Mouse (Mus musculus): ENCODE data around the gene Pih1d1. TPM values are rescaled to one million over a fixed set of nuclear protein-coding genes. Genes with fewer than 3 reads are reported as not detected.

Pih1d1 gene
- polyA plus RNA-seq, 1 experiment from 2014 or later = 97.7 TPM

- ATAC-seq (ENCODE audit: insufficient number of reproducible peaks, insufficient read depth, low FRiP score, low TSS enrichment, low read depth) = no peak
- WGBS = 77% methylated on average over 1 of the region's 1 CpGs
- H3K4me1 ChIP-seq = peaks cover 7% of the 10 kb centered on the region
- H3K4me2 ChIP-seq = no peak overlapping the region
- H3K9me3 ChIP-seq = no peaks in the 10 kb centered on the region
- H3K9ac ChIP-seq = no peak overlapping the region
- H3K4me3 ChIP-seq = no peak overlapping the region
- H3K27me3 ChIP-seq = peaks cover 15% of the 10 kb centered on the region; the same call in 1 of the 2 replicates
- no peak overlapping the region for H3K27ac ChIP-seq
- peaks cover 27% of the 10 kb centered on the region for H3K36me3 ChIP-seq
Observed at GRCm38 (mm10) chr7:45138403-45138802, 15.7 kb upstream of the Pih1d1 start.

- H3K4me3 ChIP-seq = no peak overlapping the region
- 70% methylated on average over 8 of the region's 8 CpGs for WGBS
Observed at GRCm38 (mm10) chr7:45139904-45140723, 14.0 kb upstream of the Pih1d1 start.

DNA sequence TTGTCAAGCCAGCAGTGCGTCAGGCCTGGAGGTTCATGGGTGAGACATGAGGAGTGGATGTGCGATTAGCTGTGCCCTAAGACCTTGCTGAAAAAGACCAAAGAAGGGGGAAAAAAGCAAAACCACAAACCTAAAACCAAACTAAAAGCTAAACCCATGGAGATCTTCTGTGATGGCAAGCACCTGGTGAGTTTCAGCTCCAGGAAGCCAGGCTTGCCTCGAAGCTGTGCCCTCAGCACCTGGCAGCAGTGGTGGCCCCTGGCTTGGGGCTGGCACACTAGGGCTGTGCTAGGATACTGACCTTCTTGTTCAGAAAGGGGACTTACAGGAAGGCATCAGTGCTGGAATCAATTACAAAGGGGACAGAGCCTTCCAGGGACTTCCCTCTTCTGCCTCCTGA, 12.8 kb upstream of the Pih1d1 start:
- Histone ChIP-seq H3K4me2 (no peak overlapping the region), H3K9me3 (no peaks in the 10 kb centered on the region), H3K9ac (no peak overlapping the region), H3K27me3 (no peaks in the 10 kb centered on the region), H3K4me1 (no peaks in the 10 kb centered on the region), H3K4me3 (no peak overlapping the region), H3K27ac (no peak overlapping the region), H3K36me3 (peaks cover 56% of the 10 kb centered on the region)
- WGBS = 87% methylated on average over 3 of the region's 3 CpGs
- ATAC-seq (ENCODE audit: insufficient number of reproducible peaks, insufficient read depth, low FRiP score, low TSS enrichment, low read depth) = no peak

More at GRCm38 (mm10) chr7:45139904-45140723, 14.0 kb upstream of the Pih1d1 start:
- Histone ChIP-seq H3K9ac (no peak overlapping the region), H3K27ac (no peak overlapping the region), H3K27me3 (peaks cover 7% of the 10 kb centered on the region; the same call in 1 of the 2 replicates), H3K9me3 (no peaks in the 10 kb centered on the region), H3K4me1 (peaks cover 7% of the 10 kb centered on the region), H3K4me2 (no peak overlapping the region), H3K36me3 (peaks cover 44% of the 10 kb centered on the region)
- no peak for ATAC-seq (ENCODE audit: insufficient number of reproducible peaks, insufficient read depth, low FRiP score, low TSS enrichment, low read depth)

GRCm38 (mm10) chr7:45141914-45142313, 12.2 kb upstream of the Pih1d1 start:
- H3K4me1 ChIP-seq = no peaks in the 10 kb centered on the region
- WGBS = 91% methylated on average over 5 of the region's 5 CpGs
- no peak overlapping the region for H3K27ac ChIP-seq
- no peak for ATAC-seq (ENCODE audit: insufficient number of reproducible peaks, insufficient read depth, low FRiP score, low TSS enrichment, low read depth)
- H3K4me3 ChIP-seq = no peak overlapping the region
- no peaks in the 10 kb centered on the region for H3K9me3 ChIP-seq
- no peaks in the 10 kb centered on the region for H3K27me3 ChIP-seq
- H3K9ac ChIP-seq = peak overlapping the region; percentile 27; the same call in 1 of the 2 replicates
- H3K4me2 ChIP-seq = no peak overlapping the region
- peaks cover 62% of the 10 kb centered on the region for H3K36me3 ChIP-seq

GRCm38 (mm10) chr7:45144368-45145174, 9.5 kb upstream of the Pih1d1 start:
- 87% methylated on average over 13 of the region's 13 CpGs for WGBS
- H3K4me1 ChIP-seq = no peaks in the 10 kb centered on the region
- no peak overlapping the region for H3K9ac ChIP-seq
- no peak for ATAC-seq (ENCODE audit: insufficient number of reproducible peaks, insufficient read depth, low FRiP score, low TSS enrichment, low read depth)
- H3K27me3 ChIP-seq = no peaks in the 10 kb centered on the region
- no peak overlapping the region for H3K4me3 ChIP-seq
- peaks cover 80% of the 10 kb centered on the region for H3K36me3 ChIP-seq
- no peak overlapping the region for H3K4me2 ChIP-seq
- H3K27ac ChIP-seq = no peak overlapping the region
- no peaks in the 10 kb centered on the region for H3K9me3 ChIP-seq

DNA sequence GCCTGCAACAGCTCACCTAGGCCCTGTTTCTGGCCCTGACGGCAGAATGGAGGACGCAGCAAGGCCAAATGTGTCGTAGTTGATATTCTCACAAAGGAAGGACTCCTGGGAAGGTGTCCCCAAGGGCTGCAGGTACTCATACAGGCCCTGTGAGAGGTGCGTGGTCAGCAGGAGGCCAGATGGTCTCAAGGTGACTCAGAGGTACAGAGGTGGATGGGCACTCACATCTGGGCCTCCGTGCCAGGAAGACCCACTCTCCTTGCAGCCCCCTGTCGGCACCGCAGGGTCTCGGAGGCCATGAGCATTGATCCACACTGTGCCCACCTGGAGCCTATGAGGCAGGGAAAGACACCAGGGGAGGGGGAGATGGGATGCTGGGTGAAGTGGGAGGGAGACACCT, 8.6 kb upstream of the Pih1d1 start:
- no peaks in the 10 kb centered on the region for H3K9me3 ChIP-seq
- H3K4me2 ChIP-seq = no peak overlapping the region
- peaks cover 2% of the 10 kb centered on the region for H3K4me1 ChIP-seq
- no peaks in the 10 kb centered on the region for H3K27me3 ChIP-seq
- H3K4me3 ChIP-seq = no peak overlapping the region
- H3K36me3 ChIP-seq = peaks cover 76% of the 10 kb centered on the region
- H3K9ac ChIP-seq = no peak overlapping the region
- ATAC-seq (ENCODE audit: insufficient number of reproducible peaks, insufficient read depth, low FRiP score, low TSS enrichment, low read depth) = no peak
- WGBS = 94% methylated on average over 8 of the region's 8 CpGs
- H3K27ac ChIP-seq = no peak overlapping the region

DNA sequence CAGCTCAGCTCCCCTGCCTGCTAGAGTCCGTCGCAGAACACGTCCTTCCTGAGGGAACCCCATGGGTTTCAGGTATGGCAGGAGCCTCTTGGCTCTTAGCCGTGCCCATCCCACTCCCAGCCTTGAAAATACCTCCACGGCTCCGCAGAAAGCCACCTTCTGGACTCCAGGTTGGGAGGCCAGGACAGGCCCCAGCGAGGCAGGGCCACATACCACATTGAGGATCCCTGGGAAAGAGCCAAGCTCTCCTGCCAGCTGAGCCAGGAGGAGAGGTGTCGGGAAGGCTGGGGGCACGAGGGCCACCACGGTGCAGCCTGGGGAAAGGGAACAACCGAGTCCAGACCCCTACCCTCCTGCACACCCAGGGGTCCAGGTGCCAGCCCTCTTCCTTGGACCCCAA, 6.8 kb upstream of the Pih1d1 start:
- H3K36me3 ChIP-seq = peaks cover 64% of the 10 kb centered on the region
- H3K9me3 ChIP-seq = no peaks in the 10 kb centered on the region
- no peak overlapping the region for H3K27ac ChIP-seq
- no peak overlapping the region for H3K4me2 ChIP-seq
- peaks cover 13% of the 10 kb centered on the region for H3K4me1 ChIP-seq
- no peak overlapping the region for H3K9ac ChIP-seq
- 93% methylated on average over 11 of the region's 11 CpGs for WGBS
- H3K4me3 ChIP-seq = no peak overlapping the region
- ATAC-seq (ENCODE audit: insufficient number of reproducible peaks, insufficient read depth, low FRiP score, low TSS enrichment, low read depth) = no peak
- no peaks in the 10 kb centered on the region for H3K27me3 ChIP-seq

DNA sequence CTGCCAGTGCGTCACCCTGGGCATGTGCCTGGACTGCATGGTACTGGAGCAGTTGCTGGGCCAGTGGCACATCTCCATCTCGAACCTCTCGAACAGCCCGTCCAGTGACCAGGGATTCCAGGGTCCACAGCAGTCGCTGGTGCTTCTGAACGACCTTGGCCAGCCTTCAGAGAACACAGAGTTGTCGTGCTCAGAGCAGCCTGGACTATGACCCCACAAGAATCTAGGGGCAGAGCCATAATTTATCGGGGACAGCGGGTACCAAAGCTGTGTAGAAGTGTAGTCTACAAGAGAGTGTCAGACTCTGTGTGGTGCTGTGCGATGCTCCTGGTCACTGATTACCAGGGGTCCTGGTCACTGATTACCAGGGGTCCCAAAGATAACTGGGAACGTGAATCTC, 6.2 kb upstream of the Pih1d1 start:
- Histone ChIP-seq H3K27ac (no peak overlapping the region), H3K9me3 (no peaks in the 10 kb centered on the region), H3K9ac (no peak overlapping the region), H3K27me3 (no peaks in the 10 kb centered on the region), H3K4me1 (peaks cover 13% of the 10 kb centered on the region), H3K4me2 (no peak overlapping the region), H3K4me3 (no peak overlapping the region), H3K36me3 (peaks cover 58% of the 10 kb centered on the region)
- 94% methylated on average over 11 of the region's 11 CpGs for WGBS
- ATAC-seq (ENCODE audit: insufficient number of reproducible peaks, insufficient read depth, low FRiP score, low TSS enrichment, low read depth) = no peak

- 69% methylated on average over 4 of the region's 4 CpGs for WGBS
Observed at GRCm38 (mm10) chr7:45148534-45149098, 5.5 kb upstream of the Pih1d1 start.

GRCm38 (mm10) chr7:45149545-45149944, 4.6 kb upstream of the Pih1d1 start:
- Histone ChIP-seq H3K36me3 (peaks cover 42% of the 10 kb centered on the region), H3K27me3 (no peaks in the 10 kb centered on the region), H3K4me2 (no peak overlapping the region), H3K4me3 (no peak overlapping the region), H3K4me1 (peaks cover 19% of the 10 kb centered on the region), H3K27ac (no peak overlapping the region), H3K9ac (0 out of 2 replicates have a peak overlapping the region, but pooled peaks have one; percentile 27), H3K9me3 (no peaks in the 10 kb centered on the region)
- 63% methylated on average over 6 of the region's 6 CpGs for WGBS
- ATAC-seq (ENCODE audit: insufficient number of reproducible peaks, insufficient read depth, low FRiP score, low TSS enrichment, low read depth) = no peak

More at GRCm38 (mm10) chr7:45148534-45149098, 5.5 kb upstream of the Pih1d1 start:
- no peak for ATAC-seq (ENCODE audit: insufficient number of reproducible peaks, insufficient read depth, low FRiP score, low TSS enrichment, low read depth)
- no peak overlapping the region for H3K9ac ChIP-seq
- H3K9me3 ChIP-seq = no peaks in the 10 kb centered on the region
- peaks cover 18% of the 10 kb centered on the region for H3K4me1 ChIP-seq
- no peak overlapping the region for H3K4me2 ChIP-seq
- H3K36me3 ChIP-seq = peaks cover 51% of the 10 kb centered on the region
- H3K27ac ChIP-seq = no peak overlapping the region
- no peak overlapping the region for H3K4me3 ChIP-seq
- H3K27me3 ChIP-seq = no peaks in the 10 kb centered on the region

GRCm38 (mm10) chr7:45150321-45150720, 3.8 kb upstream of the Pih1d1 start:
- Histone ChIP-seq H3K36me3 (peaks cover 34% of the 10 kb centered on the region), H3K27ac (peak overlapping the region; percentile 62; the same call in 1 of the 2 replicates), H3K4me3 (no peak overlapping the region), H3K4me1 (peaks cover 25% of the 10 kb centered on the region), H3K4me2 (no peak overlapping the region), H3K9me3 (no peaks in the 10 kb centered on the region), H3K27me3 (no peaks in the 10 kb centered on the region), H3K9ac (0 out of 2 replicates have a peak overlapping the region, but pooled peaks have one; percentile 27)
- WGBS = 35% methylated on average over 4 of the region's 4 CpGs
- no peak for ATAC-seq (ENCODE audit: insufficient number of reproducible peaks, insufficient read depth, low FRiP score, low TSS enrichment, low read depth)

Data from embryonic facial prominence, embryonic 13.5 days (tissue).